Mouse (Mus musculus): ENCODE data around the gene Cybrd1.

- no peak for TF ChIP-seq CTCF (IDR thresholded peaks at IDR 0.05; ENCODE audit: insufficient read depth, low read length)
- no peak for TF ChIP-seq POLR2A (IDR thresholded peaks at IDR 0.05; ENCODE audit: borderline replicate concordance, extremely low read depth, low read depth, low read length)
Measured at GRCm38 (mm10) chr2:71096170-71096569, 21.6 kb upstream of the Cybrd1 start.
